Mouse (Mus musculus) left cerebral cortex, postnatal 36 days (tissue): ENCODE measurements around the gene Mex3a. TPM values are rescaled to one million over a fixed set of nuclear protein-coding genes. Genes with fewer than 3 reads are reported as not detected.

Experiments used
- DNase-seq, 2 experiments: peaks; one replicate each; pipeline ENCODE4 v3.0.0; 2021 to 2022; ENCODE audit warnings: low spot score in 2 of 2, mixed read lengths in 1 of 2
- intact Hi-C: fragments of 180-260 bp; cut with DNase I; formaldehyde crosslinking; loops from one replicate; pipeline ENCODE4 v1.15.1; 2025
- total RNA-seq, 2 experiments: library from RNA; stranded (reverse); gene quantifications; 2 replicates each; pipeline ENCODE4 v1.2.3; 2021

The Mex3a gene
- 1 to 10 TPM; 2.6 to 2.9 TPM for total RNA-seq

- DNase-seq: no peak
- intact Hi-C loops: loop anchor here (5.0 kb wide), 1 partner anchor 120 kb away; the partner anchor contains the start of gene Pmf1
Observed at GRCm38 (mm10) chr3:88532299-88532674, at the start of gene Mex3a. Mex3a (plus strand) TSS chr3:88532395.

GRCm38 (mm10) chr3:88483141-88483540 lies 49.1 kb upstream of the Mex3a start:
- intact Hi-C loops: loop anchor here (1.0 to 2.0 kb wide), 2 partner anchors 40 to 43 kb away; no protein-coding TSS in a partner anchor
- no peak for DNase-seq

- intact Hi-C loops: loop anchor here (1.0 to 2.0 kb wide), 2 partner anchors 39 to 43 kb away; no protein-coding TSS in a partner anchor
- peak in 1 of 2 experiments; percentile 65 for DNase-seq
Observed at GRCm38 (mm10) chr3:88483621-88484020, 48.6 kb upstream of the Mex3a start.

- intact Hi-C loops: no loop called here
- peak in 1 of 2 experiments; percentile 62 for DNase-seq
Observed at GRCm38 (mm10) chr3:88484597-88485316, 47.4 kb upstream of the Mex3a start.

GRCm38 (mm10) chr3:88486043-88486442 lies 46.2 kb upstream of the Mex3a start:
- intact Hi-C loops: no loop called here
- no peak for DNase-seq

- intact Hi-C loops: no loop called here
- no peak for DNase-seq
Observed at GRCm38 (mm10) chr3:88486887-88487286, 45.3 kb upstream of the Mex3a start.

GRCm38 (mm10) chr3:88487396-88487795 lies 44.8 kb upstream of the Mex3a start:
- no peak for DNase-seq
- intact Hi-C loops: no loop called here

GRCm38 (mm10) chr3:88493706-88494582 lies 38.3 kb upstream of the Mex3a start:
- DNase-seq: no peak
- intact Hi-C loops: no loop called here

GRCm38 (mm10) chr3:88494836-88495628 lies 37.2 kb upstream of the Mex3a start:
- intact Hi-C loops: no loop called here
- DNase-seq: no peak

GRCm38 (mm10) chr3:88495741-88496415 lies 36.3 kb upstream of the Mex3a start:
- intact Hi-C loops: no loop called here
- no peak for DNase-seq

- no peak for DNase-seq
- intact Hi-C loops: no loop called here
Observed at GRCm38 (mm10) chr3:88499580-88499979, 32.6 kb upstream of the Mex3a start.

- no peak for DNase-seq
- intact Hi-C loops: no loop called here
Observed at GRCm38 (mm10) chr3:88500087-88500486, 32.1 kb upstream of the Mex3a start.

- intact Hi-C loops: no loop called here
- DNase-seq: no peak
Observed at GRCm38 (mm10) chr3:88500655-88501365, 31.4 kb upstream of the Mex3a start.

GRCm38 (mm10) chr3:88501366-88502030 lies 30.7 kb upstream of the Mex3a start:
- DNase-seq: no peak
- intact Hi-C loops: no loop called here

- intact Hi-C loops: no loop called here
- no peak for DNase-seq
Observed at GRCm38 (mm10) chr3:88502031-88502571, 30.1 kb upstream of the Mex3a start.

GRCm38 (mm10) chr3:88502641-88503504 lies 29.3 kb upstream of the Mex3a start:
- intact Hi-C loops: no loop called here
- peak; percentile 93 for DNase-seq

GRCm38 (mm10) chr3:88503505-88503863 lies 28.7 kb upstream of the Mex3a start:
- intact Hi-C loops: no loop called here
- no peak for DNase-seq
